Mouse (Mus musculus): ENCODE results near the gene Sgo2a. TPM values are rescaled to one million over a fixed set of nuclear protein-coding genes. Genes with fewer than 3 reads are reported as not detected.

Gene Sgo2a
- total RNA-seq, 2 experiments from 2014 or later = 6.4 to 7.2 TPM

DNA sequence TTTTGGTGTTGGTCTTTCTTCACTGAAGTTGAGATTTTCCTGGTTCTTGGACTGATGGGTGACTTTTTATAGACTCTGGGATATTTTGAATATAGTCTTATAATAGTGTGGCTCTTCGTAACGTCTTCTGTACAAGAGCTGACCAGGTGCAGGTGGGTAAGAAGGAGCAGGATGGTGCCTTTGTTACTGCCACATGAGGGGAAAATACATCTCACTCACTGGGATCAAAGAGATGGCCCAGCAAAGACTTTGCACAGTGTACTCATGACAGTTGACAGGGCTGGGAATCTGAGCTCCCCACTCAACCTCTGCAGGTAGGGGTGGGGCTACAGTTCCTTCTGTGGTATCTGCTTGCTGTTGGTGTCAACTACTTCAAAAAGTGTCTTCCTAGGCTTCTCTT lies 78.5 kb downstream of the Sgo2a start:
- no peak for DNase-seq
- intact Hi-C loops (cut with DNase I) = no loop called here

Other genes starting within 250 kb of the Sgo2a start
- gene Spats2l, start 221.8 kb upstream of the Sgo2a start, total RNA-seq (2021) = 10 to 100 TPM; 21.3 to 25.2 TPM
- gene Kctd18, start 23.0 kb downstream of the Sgo2a start, total RNA-seq (2021) = 1 to 10 TPM; 8.8 to 8.9 TPM
- 1 to 10 TPM; 2.7 to 2.9 TPM for gene Aox1, start 34.0 kb downstream of the Sgo2a start, total RNA-seq (2021)
- under 1 TPM; 0.22 to 0.47 TPM for gene Aox3, start 117.2 kb downstream of the Sgo2a start, total RNA-seq (2021)
- not detected for gene Aox4, start 214.4 kb downstream of the Sgo2a start, total RNA-seq (2021)